Mouse (Mus musculus): Measurements from ENCODE around the gene Tns3.

DNA sequence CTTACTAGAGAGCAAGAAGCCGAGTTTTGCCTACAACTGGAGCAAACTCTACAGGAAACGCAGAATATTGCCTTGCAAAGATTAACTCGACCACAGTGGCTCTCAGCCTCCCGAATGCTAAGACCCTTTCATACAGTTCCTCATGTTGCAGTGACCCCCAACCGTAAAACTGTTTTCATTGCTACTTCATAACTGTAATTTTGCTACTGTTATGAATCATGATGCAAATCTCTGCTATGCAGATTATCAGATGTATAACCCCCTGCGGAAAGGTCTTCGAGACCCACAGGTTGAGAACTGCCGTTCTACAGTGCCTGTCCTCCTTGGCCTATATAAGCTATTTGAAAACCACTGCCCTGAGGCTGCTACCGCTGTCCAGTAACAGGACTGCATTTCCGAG lies 46.0 kb downstream of the Tns3 start:
- TF ChIP-seq CTCF (IDR thresholded peaks at IDR 0.05; ENCODE audit: low read depth) (no peak), EP300 (IDR thresholded peaks at IDR 0.05; ENCODE audit: low read depth) (no peak)

Data from liver, postnatal 0 days (tissue).